Comparison of ENCODE assay signal across 24 mouse cellular contexts in the genomic region with DNA sequence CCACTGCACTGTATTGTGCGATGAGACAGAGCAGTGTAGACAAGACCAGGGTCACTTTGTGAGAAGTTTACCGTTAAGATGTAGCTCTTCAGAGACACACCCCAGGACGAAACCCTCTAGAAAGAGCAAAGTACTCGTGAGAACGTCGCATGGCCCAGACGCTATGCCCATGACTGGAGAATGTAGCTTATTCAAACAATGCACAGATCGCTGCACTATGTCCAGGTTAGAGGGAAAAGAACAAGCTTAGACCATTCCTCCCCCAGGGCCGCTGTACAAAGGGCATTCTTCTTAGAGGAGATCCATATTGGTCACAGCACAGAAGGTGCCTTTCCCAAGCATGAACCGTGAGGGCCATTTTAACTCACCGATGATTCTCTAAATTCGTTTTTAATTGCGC. TPM values are rescaled to one million over a fixed set of nuclear protein-coding genes. Genes with fewer than 3 reads are reported as not detected.
A peak's percentile ranks its signal among the peaks of the same experiment; 100 is the strongest.
DNase-seq lines count a peak whose midpoint lies in the region; ATAC-seq lines count a peak whose summit lies in the region.
"Had no signal": no experiment of that assay in that cellular context is flagged by ENCODE, and none has a peak within 500 bp of the region (broad histone marks: within the 10 kb centered on the region; RNA-seq: fewer than 3 reads in every experiment).

No protein-coding gene starts in this region.

- H3K9me3 ChIP-seq in heart, embryonic 12.5 days (replicated peaks) = no peaks in the 10 kb centered on the region
- no peaks in the 10 kb centered on the region for H3K9me3 ChIP-seq in hindbrain, embryonic 13.5 days
- H3K9me3 ChIP-seq in hindbrain, embryonic 11.5 days (ENCODE audit: control insufficient read depth, low read length) = no peaks in the 10 kb centered on the region
- no peaks in the 10 kb centered on the region for H3K9me3 ChIP-seq in neural tube, embryonic 13.5 days
- H3K9me3 ChIP-seq: forebrain, embryonic 10.5 days; hindbrain, embryonic 10.5 days; liver, embryonic 13.5 days; megakaryocyte, embryonic 14.5 days; midbrain, embryonic 13.5 days had no signal

- H3K4me3 ChIP-seq in heart, embryonic 12.5 days = no peak overlapping the region
- H3K4me3 ChIP-seq in hindbrain, embryonic 13.5 days = no peak overlapping the region
- H3K4me3 ChIP-seq in hindbrain, embryonic 11.5 days (ENCODE audit: low read depth, low read length) = no peak overlapping the region
- no peak overlapping the region for H3K4me3 ChIP-seq in neural tube, embryonic 13.5 days
- H3K4me3 ChIP-seq: forebrain, embryonic 10.5 days; hindbrain, embryonic 10.5 days; liver, embryonic 13.5 days; megakaryocyte, embryonic 14.5 days; midbrain, embryonic 13.5 days had no signal

- no peak for ATAC-seq in heart, embryonic 12.5 days (ENCODE audit: insufficient number of reproducible peaks, low FRiP score)
- ATAC-seq in hindbrain, embryonic 13.5 days (ENCODE audit: low FRiP score) = no peak
- ATAC-seq in hindbrain, embryonic 11.5 days (ENCODE audit: low FRiP score) = no peak
- 0 out of 2 replicates have a peak, but pooled peaks have one; percentile 9 for ATAC-seq in neural tube, embryonic 13.5 days (ENCODE audit: low read depth)
- ATAC-seq: forebrain, embryonic 16.5 days; midbrain, embryonic 13.5 days had no signal

- H3K27ac ChIP-seq in heart, embryonic 12.5 days (ENCODE audit: poor library complexity, severe bottlenecking) = peak overlapping the region; percentile 56
- H3K27ac ChIP-seq in hindbrain, embryonic 13.5 days = 0 out of 2 replicates have a peak overlapping the region, but pooled peaks have one; percentile 45
- no peak overlapping the region for H3K27ac ChIP-seq in hindbrain, embryonic 11.5 days (ENCODE audit: low read depth, low read length)
- H3K27ac ChIP-seq in neural tube, embryonic 13.5 days (replicated peaks) = no peak overlapping the region; the same call in 1 of the 2 replicates
- H3K27ac ChIP-seq: forebrain, embryonic 10.5 days; hindbrain, embryonic 10.5 days; liver, embryonic 13.5 days; midbrain, embryonic 13.5 days had no signal

- H3K36me3 ChIP-seq in heart, embryonic 12.5 days = no peaks in the 10 kb centered on the region
- no peaks in the 10 kb centered on the region for H3K36me3 ChIP-seq in hindbrain, embryonic 13.5 days
- no peaks in the 10 kb centered on the region for H3K36me3 ChIP-seq in hindbrain, embryonic 11.5 days (ENCODE audit: control insufficient read depth, insufficient read depth, low read length)
- no peaks in the 10 kb centered on the region for H3K36me3 ChIP-seq in neural tube, embryonic 13.5 days
- H3K36me3 ChIP-seq: forebrain, embryonic 10.5 days; hindbrain, embryonic 10.5 days; liver, embryonic 13.5 days; midbrain, embryonic 13.5 days had no signal

- WGBS in heart, embryonic 12.5 days = 71% methylated on average over 13 of the region's 13 CpGs
- WGBS in hindbrain, embryonic 13.5 days = 82% methylated on average over 13 of the region's 13 CpGs
- WGBS in hindbrain, embryonic 11.5 days = 89% methylated on average over 13 of the region's 13 CpGs
- WGBS in neural tube, embryonic 13.5 days = 87% methylated on average over 13 of the region's 13 CpGs

- H3K4me2 ChIP-seq in heart, embryonic 12.5 days = no peak overlapping the region; the same call in 1 of the 2 replicates
- H3K4me2 ChIP-seq in hindbrain, embryonic 13.5 days = no peak overlapping the region
- H3K4me2 ChIP-seq in hindbrain, embryonic 11.5 days (replicated peaks; ENCODE audit: low read depth, low read length) = no peak overlapping the region
- H3K4me2 ChIP-seq in neural tube, embryonic 13.5 days = no peak overlapping the region
- H3K4me2 ChIP-seq: liver, embryonic 13.5 days; midbrain, embryonic 13.5 days had no signal

- 0 out of 2 replicates have a peak overlapping the region, but pooled peaks have one; percentile 28 for H3K9ac ChIP-seq in heart, embryonic 12.5 days
- H3K9ac ChIP-seq in hindbrain, embryonic 13.5 days = no peak overlapping the region
- H3K9ac ChIP-seq in hindbrain, embryonic 11.5 days (ENCODE audit: low read depth, low read length) = no peak overlapping the region
- H3K9ac ChIP-seq in neural tube, embryonic 13.5 days = no peak overlapping the region
- H3K9ac ChIP-seq: midbrain, embryonic 13.5 days had no signal

- H3K4me1 ChIP-seq in heart, embryonic 12.5 days (replicated peaks) = peaks cover 62% of the 10 kb centered on the region
- peaks cover 35% of the 10 kb centered on the region for H3K4me1 ChIP-seq in hindbrain, embryonic 13.5 days (replicated peaks)
- no peaks in the 10 kb centered on the region for H3K4me1 ChIP-seq in hindbrain, embryonic 11.5 days (replicated peaks; ENCODE audit: control insufficient read depth, insufficient read depth, low read length)
- H3K4me1 ChIP-seq in neural tube, embryonic 13.5 days (replicated peaks) = peaks cover 26% of the 10 kb centered on the region

- H3K27me3 ChIP-seq in heart, embryonic 12.5 days (replicated peaks) = no peaks in the 10 kb centered on the region
- no peaks in the 10 kb centered on the region for H3K27me3 ChIP-seq in hindbrain, embryonic 13.5 days
- H3K27me3 ChIP-seq in hindbrain, embryonic 11.5 days (ENCODE audit: control insufficient read depth, insufficient read depth, low read length) = no peaks in the 10 kb centered on the region
- no peaks in the 10 kb centered on the region for H3K27me3 ChIP-seq in neural tube, embryonic 13.5 days
- H3K27me3 ChIP-seq: liver, embryonic 13.5 days; megakaryocyte, embryonic 14.5 days; midbrain, embryonic 13.5 days had no signal

- no peak for DNase-seq in heart, postnatal 4 days
- no peak for DNase-seq in hindbrain, embryonic 11.5 days (ENCODE audit: low spot score)
- DNase-seq in neural tube, embryonic 10.5 days (ENCODE audit: extremely low spot score, low spot score) = no peak
- no peak for DNase-seq in layer of hippocampus, adult 11-12 months (ENCODE audit: low spot score)
- DNase-seq: adrenal gland, adult 2 months; cerebellum, adult 11 months; cerebellum, postnatal 14 days; gastrocnemius, postnatal 25 days; kidney, adult 2 months; kidney, postnatal 25 days; liver, embryonic 13.5 days; lung, adult 2 months; lung, postnatal 36 days; right cerebral cortex, postnatal 25 days; spleen, adult 18-20 months; thymus, adult 2 months had no signal

RNA-seq across cellular contexts. Expression of gene Ank, which starts 35.9 kb away (rescaled TPM):
- 12.6 and 14.7 TPM in 2 replicates for polyA plus RNA-seq in heart, embryonic 12.5 days (2016; fragmentation: Nextera tagmentation; extraction: Ambion mirVana)
- 10 to 100 TPM; 70.2 to 74.8 TPM for total RNA-seq in heart, postnatal 4 days (2021)
- polyA plus RNA-seq in hindbrain, embryonic 13.5 days (2015; fragmentation: Nextera tagmentation; extraction: Ambion mirVana) = 13.2 and 13.3 TPM in 2 replicates
- 12.1 and 13.9 TPM in 2 replicates for polyA plus RNA-seq in hindbrain, embryonic 11.5 days (2014; fragmentation: Nextera tagmentation; extraction: Ambion mirVana)
- polyA plus RNA-seq in neural tube, embryonic 13.5 days (2015; fragmentation: Nextera tagmentation; extraction: Ambion mirVana) = 14.4 and 15.3 TPM in 2 replicates

Comparison
In these comparisons a context has a peak if more than half of its experiments do, and no peak if none do; other contexts are left out.
1. H3K27ac ChIP-seq: peak in heart, embryonic 12.5 days (single experiment) and hindbrain, embryonic 13.5 days (single experiment); none in hindbrain, embryonic 11.5 days (single experiment) and neural tube, embryonic 13.5 days (single experiment).